Comparison of ENCODE assay signal across 13 mouse cellular contexts in genomic region chrX:153389291-153389690, GRCm38 (mm10).
DNase-seq lines count a peak whose midpoint lies in the region; ATAC-seq and TF ChIP-seq lines count a peak whose summit lies in the region.
"Had no signal": no experiment of that assay in that cellular context is flagged by ENCODE, and none has a peak within 500 bp of the region (broad histone marks: within the 10 kb centered on the region; RNA-seq: fewer than 3 reads in every experiment).

No protein-coding gene starts in this region.

- H3K36me3 ChIP-seq in hindbrain, postnatal 0 days (ENCODE audit: insufficient read depth, low read length), result no peaks in the 10 kb centered on the region
- H3K36me3 ChIP-seq in hindbrain, embryonic 16.5 days (ENCODE audit: control insufficient read depth, insufficient read depth, low read length), result no peaks in the 10 kb centered on the region
- H3K36me3 ChIP-seq in midbrain, embryonic 14.5 days (ENCODE audit: control insufficient read depth, insufficient read depth, low read length), result no peaks in the 10 kb centered on the region
- no peaks in the 10 kb centered on the region for H3K36me3 ChIP-seq in midbrain, embryonic 15.5 days (replicated peaks)
- H3K36me3 ChIP-seq: embryonic facial prominence, embryonic 13.5 days; limb, embryonic 10.5 days had no signal

- H3K27me3 ChIP-seq in hindbrain, postnatal 0 days (ENCODE audit: insufficient read depth, low read length), result no peaks in the 10 kb centered on the region
- no peaks in the 10 kb centered on the region for H3K27me3 ChIP-seq in hindbrain, embryonic 16.5 days (replicated peaks; ENCODE audit: control insufficient read depth, insufficient read depth, low read length)
- no peaks in the 10 kb centered on the region for H3K27me3 ChIP-seq in midbrain, embryonic 14.5 days (ENCODE audit: control insufficient read depth, insufficient read depth, low read length)
- H3K27me3 ChIP-seq in midbrain, embryonic 15.5 days (replicated peaks), result no peaks in the 10 kb centered on the region
- H3K27me3 ChIP-seq: embryonic facial prominence, embryonic 13.5 days had no signal

- ATAC-seq in hindbrain, postnatal 0 days, result no peak
- no peak for ATAC-seq in hindbrain, embryonic 16.5 days
- no peak for ATAC-seq in midbrain, embryonic 14.5 days (ENCODE audit: low FRiP score, low TSS enrichment)
- ATAC-seq in midbrain, embryonic 15.5 days (replicated peaks), result no peak
- no peak for ATAC-seq in erythroid progenitor cell, adult 5-6 weeks (replicated peaks; ENCODE audit: low FRiP score, poor library complexity, severe bottlenecking)
- ATAC-seq: activated CD4-positive, CD25-positive, alpha-beta regulatory T cell, adult 4 months had no signal

- no peak overlapping the region for H3K27ac ChIP-seq in hindbrain, postnatal 0 days
- H3K27ac ChIP-seq in hindbrain, embryonic 16.5 days (ENCODE audit: low read depth, low read length), result no peak overlapping the region
- H3K27ac ChIP-seq in midbrain, embryonic 14.5 days (replicated peaks; ENCODE audit: low read depth, low read length), result no peak overlapping the region
- H3K27ac ChIP-seq in midbrain, embryonic 15.5 days, result no peak overlapping the region
- H3K27ac ChIP-seq: embryonic facial prominence, embryonic 13.5 days; limb, embryonic 10.5 days had no signal

- no peak overlapping the region for H3K9ac ChIP-seq in hindbrain, postnatal 0 days (replicated peaks; ENCODE audit: low read length)
- no peak overlapping the region for H3K9ac ChIP-seq in hindbrain, embryonic 16.5 days (ENCODE audit: low read depth, low read length)
- H3K9ac ChIP-seq in midbrain, embryonic 14.5 days (replicated peaks; ENCODE audit: low read length), result no peak overlapping the region
- H3K9ac ChIP-seq in midbrain, embryonic 15.5 days, result no peak overlapping the region
- H3K9ac ChIP-seq: embryonic facial prominence, embryonic 13.5 days had no signal

- TF ChIP-seq CTCF in hindbrain, postnatal 0 days (IDR thresholded peaks at IDR 0.05; ENCODE audit: low read depth), result peak; percentile 67

- no peaks in the 10 kb centered on the region for H3K4me1 ChIP-seq in hindbrain, postnatal 0 days (ENCODE audit: insufficient read depth, low read length)
- H3K4me1 ChIP-seq in hindbrain, embryonic 16.5 days (ENCODE audit: control insufficient read depth, insufficient read depth, low read depth, low read length), result no peaks in the 10 kb centered on the region
- H3K4me1 ChIP-seq in midbrain, embryonic 14.5 days (ENCODE audit: control insufficient read depth, insufficient read depth, low read length), result no peaks in the 10 kb centered on the region
- H3K4me1 ChIP-seq in midbrain, embryonic 15.5 days, result no peaks in the 10 kb centered on the region
- H3K4me1 ChIP-seq: embryonic facial prominence, embryonic 13.5 days; limb, embryonic 10.5 days had no signal

- no peaks in the 10 kb centered on the region for H3K9me3 ChIP-seq in hindbrain, postnatal 0 days (ENCODE audit: low read length)
- H3K9me3 ChIP-seq in hindbrain, embryonic 16.5 days (ENCODE audit: control insufficient read depth, low read length), result no peaks in the 10 kb centered on the region
- H3K9me3 ChIP-seq in midbrain, embryonic 14.5 days (ENCODE audit: control insufficient read depth, low read length), result no peaks in the 10 kb centered on the region
- H3K9me3 ChIP-seq in midbrain, embryonic 15.5 days, result no peaks in the 10 kb centered on the region
- H3K9me3 ChIP-seq: embryonic facial prominence, embryonic 13.5 days; limb, embryonic 10.5 days had no signal

- H3K4me3 ChIP-seq in hindbrain, postnatal 0 days (ENCODE audit: low read length), result no peak overlapping the region
- H3K4me3 ChIP-seq in hindbrain, embryonic 16.5 days (ENCODE audit: low read length), result no peak overlapping the region
- H3K4me3 ChIP-seq in midbrain, embryonic 14.5 days (replicated peaks; ENCODE audit: low read depth, low read length), result no peak overlapping the region
- no peak overlapping the region for H3K4me3 ChIP-seq in midbrain, embryonic 15.5 days
- H3K4me3 ChIP-seq: embryonic facial prominence, embryonic 13.5 days; limb, embryonic 10.5 days had no signal

- peak; percentile 12 to 22 for DNase-seq in cerebellum, adult 18-20 months
- no peak for DNase-seq in cerebellum, adult 11-12 months
- peak; percentile 62 for DNase-seq in hindbrain, postnatal 0 days (ENCODE audit: low spot score)
- DNase-seq in midbrain, embryonic 14.5 days, result peak; percentile 64
- DNase-seq in forelimb bud, embryonic 11.5 days (ENCODE audit: low read depth, low spot score), result peak; percentile 2
- DNase-seq: B cell, adult 2 months; heart, adult 11 months had no signal

- WGBS in hindbrain, postnatal 0 days, result 36% methylated on average over 2 of the region's 2 CpGs
- WGBS in hindbrain, embryonic 16.5 days, result 37% methylated on average over 2 of the region's 2 CpGs
- 32% methylated on average over 2 of the region's 2 CpGs for WGBS in midbrain, embryonic 14.5 days
- 44% methylated on average over 2 of the region's 2 CpGs for WGBS in midbrain, embryonic 15.5 days

- no peak overlapping the region for H3K4me2 ChIP-seq in hindbrain, postnatal 0 days (ENCODE audit: low read depth, low read length)
- no peak overlapping the region for H3K4me2 ChIP-seq in hindbrain, embryonic 16.5 days (ENCODE audit: low read length)
- H3K4me2 ChIP-seq in midbrain, embryonic 14.5 days (ENCODE audit: low read length), result no peak overlapping the region
- no peak overlapping the region for H3K4me2 ChIP-seq in midbrain, embryonic 15.5 days
- H3K4me2 ChIP-seq: embryonic facial prominence, embryonic 13.5 days had no signal
